Mouse (Mus musculus) embryonic facial prominence, embryonic 10.5 days (tissue): ENCODE measurements around the gene Gtf2h3. TPM values are rescaled to one million over a fixed set of nuclear protein-coding genes. Genes with fewer than 3 reads are reported as not detected.
A peak's percentile ranks its signal among the peaks of the same experiment; 100 is the strongest.
"Not testable (repeated sequence)": the region's sequence is repeated elsewhere in the genome, so short reads cannot be mapped to it uniquely, and the experiment has no call there.

Source experiments
- DNase-seq: peaks from one replicate; pipeline ENCODE4 v3.0.0-alpha.2; 2017; ENCODE audit warnings: low spot score
- H3K27ac ChIP-seq: fragments of 300-500 bp; sonication (generic); replicated peaks from 2 replicates; pipeline ENCODE4 v1.5.1; 2016; ENCODE audit warnings: mild to moderate bottlenecking
- H3K27me3 ChIP-seq: fragments of 300-500 bp; sonication (generic); replicated peaks from 2 replicates; pipeline ENCODE4 v1.6.1; 2016; ENCODE audit warnings: low read depth, mild to moderate bottlenecking; ENCODE audit not compliant: poor library complexity, severe bottlenecking
- H3K36me3 ChIP-seq: fragments of 300-500 bp; sonication (generic); replicated peaks from 2 replicates; pipeline ENCODE4 v1.6.1; 2016; ENCODE audit warnings: mild to moderate bottlenecking, moderate library complexity
- H3K4me1 ChIP-seq: fragments of 300-500 bp; sonication (generic); 2 replicates; pipeline ENCODE4 v1.6.1; 2016
- H3K4me3 ChIP-seq: fragments of 300-500 bp; sonication (generic); 2 replicates; pipeline ENCODE4 v1.5.1; 2016; ENCODE audit warnings: mild to moderate bottlenecking, moderate library complexity
- H3K9me3 ChIP-seq: fragments of 300-500 bp; sonication (generic); 2 replicates; pipeline ENCODE4 v1.6.1; 2016; ENCODE audit warnings: mild to moderate bottlenecking
- WGBS: fragments of 180-500 bp; shearing (Covaris S2); methylation state at CpG from one replicate; pipeline ENCODE4 v1.1.7; 2016; 5-methylcytosine and 5-hydroxymethylcytosine counted together
- polyA plus RNA-seq: library from polyadenylated mRNA; unstranded; fragments of >200 nt; fragmentation: Nextera tagmentation; extraction: Ambion mirVana; gene quantifications from 2 replicates; pipeline ENCODE4 v1.2.1, GENCODE M21; 2016

The Gtf2h3 gene
- polyA plus RNA-seq, 1 experiment from 2014 or later: 114 TPM

- Histone ChIP-seq H3K36me3 (peaks cover 39% of the 10 kb centered on the region), H3K27me3 (no peaks in the 10 kb centered on the region), H3K27ac (peak overlapping the region; percentile 92), H3K4me1 (peaks cover 19% of the 10 kb centered on the region), H3K9me3 (no peaks in the 10 kb centered on the region), H3K4me3 (peak overlapping the region; percentile 99)
- WGBS: under 1% methylated on average over 84 of the region's 89 CpGs
- DNase-seq: peak; percentile 70
Measured at GRCm38 (mm10) chr5:124540905-124541601, 37.9 kb upstream of the Gtf2h3 start.

- DNase-seq: no peak
- Histone ChIP-seq H3K4me1 (peaks cover 18% of the 10 kb centered on the region), H3K27ac (peak overlapping the region; percentile 92), H3K4me3 (peak overlapping the region; percentile 99), H3K36me3 (peaks cover 44% of the 10 kb centered on the region), H3K9me3 (no peaks in the 10 kb centered on the region), H3K27me3 (no peaks in the 10 kb centered on the region)
- 13% methylated on average over 8 of the region's 8 CpGs for WGBS
Measured at GRCm38 (mm10) chr5:124541602-124541973, 37.4 kb upstream of the Gtf2h3 start.

GRCm38 (mm10) chr5:124550737-124551136, 28.2 kb upstream of the Gtf2h3 start:
- DNase-seq, H3K9me3 ChIP-seq, H3K27me3 ChIP-seq, H3K4me3 ChIP-seq, H3K27ac ChIP-seq: not testable (repeated sequence)
- Histone ChIP-seq H3K36me3 (peaks cover 56% of the 10 kb centered on the region), H3K4me1 (peaks cover 13% of the 10 kb centered on the region)
- 82% methylated on average over 4 of the region's 4 CpGs for WGBS

- not testable (repeated sequence) for H3K27me3 ChIP-seq, H3K9me3 ChIP-seq, DNase-seq
- Histone ChIP-seq H3K27ac (peak overlapping the region; percentile 83), H3K36me3 (peaks cover 56% of the 10 kb centered on the region), H3K4me3 (peak overlapping the region; percentile 81), H3K4me1 (peaks cover 13% of the 10 kb centered on the region)
- WGBS: 34% methylated on average over 5 of the region's 5 CpGs
Measured at GRCm38 (mm10) chr5:124551349-124552093, 27.4 kb upstream of the Gtf2h3 start.

GRCm38 (mm10) chr5:124552094-124552472, 26.9 kb upstream of the Gtf2h3 start:
- peak overlapping the region; percentile 81 for H3K4me3 ChIP-seq
- no peaks in the 10 kb centered on the region for H3K9me3 ChIP-seq
- no peak for DNase-seq
- peaks cover 56% of the 10 kb centered on the region for H3K36me3 ChIP-seq
- 12% methylated on average over 9 of the region's 9 CpGs for WGBS
- peaks cover 13% of the 10 kb centered on the region for H3K4me1 ChIP-seq
- H3K27me3 ChIP-seq: no peaks in the 10 kb centered on the region
- peak overlapping the region; percentile 83 for H3K27ac ChIP-seq

GRCm38 (mm10) chr5:124552558-124553307, 26.2 kb upstream of the Gtf2h3 start, which contains the start of gene Ddx55:
Gene Ddx55, plus strand, starts transcription at chr5:124552864.
- H3K36me3 ChIP-seq: peaks cover 56% of the 10 kb centered on the region

GRCm38 (mm10) chr5:124553607-124554006, 25.3 kb upstream of the Gtf2h3 start:
- Histone ChIP-seq H3K27me3 (no peaks in the 10 kb centered on the region), H3K36me3 (peaks cover 56% of the 10 kb centered on the region), H3K4me3 (peak overlapping the region; percentile 81), H3K4me1 (peaks cover 13% of the 10 kb centered on the region), H3K9me3 (no peaks in the 10 kb centered on the region), H3K27ac (no peak overlapping the region)
- no peak for DNase-seq
- WGBS: 59% methylated on average over 6 of the region's 6 CpGs

More at GRCm38 (mm10) chr5:124552558-124553307, 26.2 kb upstream of the Gtf2h3 start, which contains the start of gene Ddx55:
- WGBS: under 1% methylated on average over 66 of the region's 66 CpGs
- Histone ChIP-seq H3K27me3 (no peaks in the 10 kb centered on the region), H3K27ac (peak within 1 kb of the TSS; percentile 83), H3K4me3 (peak within 1 kb of the TSS; percentile 81), H3K4me1 (peaks cover 13% of the 10 kb centered on the region), H3K9me3 (no peaks in the 10 kb centered on the region)
- peak; percentile 93 for DNase-seq

- no peak overlapping the region for H3K4me3 ChIP-seq
- peaks cover 13% of the 10 kb centered on the region for H3K4me1 ChIP-seq
- H3K27me3 ChIP-seq: no peaks in the 10 kb centered on the region
- no peak overlapping the region for H3K27ac ChIP-seq
- H3K36me3 ChIP-seq: peaks cover 67% of the 10 kb centered on the region
- H3K9me3 ChIP-seq: no peaks in the 10 kb centered on the region
- WGBS: 85% methylated on average over 1 of the region's 1 CpGs
- DNase-seq: no peak
Measured at GRCm38 (mm10) chr5:124555145-124555544, 23.8 kb upstream of the Gtf2h3 start.

GRCm38 (mm10) chr5:124571068-124571467, 7.9 kb upstream of the Gtf2h3 start:
- Histone ChIP-seq H3K9me3 (no peaks in the 10 kb centered on the region), H3K4me1 (no peaks in the 10 kb centered on the region), H3K36me3 (peaks cover 100% of the 10 kb centered on the region), H3K27me3 (no peaks in the 10 kb centered on the region), H3K4me3 (no peak overlapping the region), H3K27ac (no peak overlapping the region)
- WGBS: 84% methylated on average over 12 of the region's 12 CpGs
- no peak for DNase-seq

GRCm38 (mm10) chr5:124575467-124575866, 3.5 kb upstream of the Gtf2h3 start:
- Histone ChIP-seq H3K4me1 (peaks cover 19% of the 10 kb centered on the region), H3K27me3 (no peaks in the 10 kb centered on the region), H3K27ac (no peak overlapping the region), H3K4me3 (no peak overlapping the region), H3K36me3 (peaks cover 72% of the 10 kb centered on the region), H3K9me3 (no peaks in the 10 kb centered on the region)
- WGBS: 93% methylated on average over 7 of the region's 7 CpGs
- DNase-seq: no peak

- Histone ChIP-seq H3K27me3 (no peaks in the 10 kb centered on the region), H3K9me3 (no peaks in the 10 kb centered on the region), H3K27ac (no peak overlapping the region), H3K36me3 (peaks cover 59% of the 10 kb centered on the region), H3K4me1 (peaks cover 21% of the 10 kb centered on the region), H3K4me3 (no peak overlapping the region)
- no peak for DNase-seq
- WGBS: 93% methylated on average over 5 of the region's 5 CpGs
Measured at GRCm38 (mm10) chr5:124582515-124582914, 3.6 kb downstream of the Gtf2h3 start.

GRCm38 (mm10) chr5:124592768-124593167, 13.8 kb downstream of the Gtf2h3 start:
- no peak overlapping the region for H3K4me3 ChIP-seq
- H3K27ac ChIP-seq: no peak overlapping the region
- WGBS: 93% methylated on average over 3 of the region's 3 CpGs
- no peaks in the 10 kb centered on the region for H3K4me1 ChIP-seq
- H3K9me3 ChIP-seq: no peaks in the 10 kb centered on the region
- DNase-seq: no peak
- no peaks in the 10 kb centered on the region for H3K27me3 ChIP-seq
- peaks cover 91% of the 10 kb centered on the region for H3K36me3 ChIP-seq
